Mouse (Mus musculus) cortical plate, adult 2 months (tissue): ENCODE data around the gene Lingo4.

Experiments used
- CTCF ChIP-seq: fragments of 200-500 bp; IDR thresholded peaks from 2 replicates; pipeline ENCODE4 v1.5.1; 2011; ENCODE audit warnings: mild to moderate bottlenecking, control low read depth, low read length; ENCODE audit not compliant: insufficient read depth; ENCODE audit errors: extremely low read depth
- POLR2A ChIP-seq: fragments of 200-500 bp; IDR thresholded peaks from 2 replicates; pipeline ENCODE4 v1.6.1; 2011; ENCODE audit warnings: mild to moderate bottlenecking, low read length, control low read depth; ENCODE audit not compliant: insufficient read depth; ENCODE audit errors: extremely low read depth

DNA sequence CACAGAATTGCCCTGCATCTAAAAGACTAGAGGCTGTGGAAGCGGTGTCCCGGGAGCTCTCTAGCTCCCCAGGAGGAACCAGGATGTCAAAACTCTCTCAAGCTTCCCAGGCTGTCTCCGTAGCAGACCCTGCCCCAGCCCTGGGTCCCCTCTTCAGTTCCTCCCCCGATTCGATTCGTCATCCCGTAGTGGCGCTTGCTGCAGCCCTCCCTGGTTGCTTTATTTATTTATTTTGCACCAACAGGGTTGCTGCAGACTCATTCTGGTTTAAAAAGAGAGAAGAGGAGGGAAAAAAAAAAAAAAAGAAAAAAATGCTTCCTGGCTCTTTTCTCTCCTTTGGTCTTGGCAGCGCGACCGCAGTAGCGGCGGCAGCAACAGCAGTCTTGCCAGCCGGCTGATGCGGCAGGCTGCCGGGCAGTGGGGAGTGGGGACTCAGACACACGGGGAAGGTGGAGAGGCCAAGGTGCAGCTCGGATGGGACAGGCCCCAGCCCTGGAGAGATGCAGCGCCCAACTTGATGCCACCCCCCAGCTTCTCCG, 695 bp downstream of the Lingo4 start:
- no peak for TF ChIP-seq POLR2A
- TF ChIP-seq CTCF: no peak
